Mouse (Mus musculus) myocyte (in vitro differentiated cells): ENCODE data around the gene Aktip. TPM values are rescaled to one million over a fixed set of nuclear protein-coding genes. Genes with fewer than 3 reads are reported as not detected.
A peak's percentile ranks its signal among the peaks of the same experiment; 100 is the strongest.

ENCODE experiments used
- H3K27me3 ChIP-seq: one replicate; pipeline ENCODE4 v1.6.1; 2011; ENCODE audit not compliant: control insufficient read depth, insufficient read depth, insufficient read length
- H3K36me3 ChIP-seq: one replicate; pipeline ENCODE4 v1.6.1; 2011; ENCODE audit not compliant: control insufficient read depth, insufficient read depth
- H3K4me2 ChIP-seq: one replicate; pipeline ENCODE4 v1.6.1; 2011; ENCODE audit warnings: low read depth, control low read depth
- H3K4me3 ChIP-seq: one replicate; pipeline ENCODE4 v1.5.1; 2011; ENCODE audit warnings: mild to moderate bottlenecking, control low read depth, moderate library complexity
- H3K79me2 ChIP-seq: one replicate; pipeline ENCODE4 v1.6.1; 2011; ENCODE audit not compliant: control insufficient read depth, insufficient read depth
- H3ac ChIP-seq: one replicate; pipeline ENCODE4 v1.6.1; 2011; ENCODE audit not compliant: control insufficient read depth, insufficient read length
- CEBPB ChIP-seq: IDR thresholded peaks from 2 replicates; pipeline ENCODE4 v1.6.1; 2011; ENCODE audit warnings: mild to moderate bottlenecking, moderate library complexity; ENCODE audit not compliant: poor library complexity, insufficient read depth, severe bottlenecking
- E2F4 ChIP-seq: IDR thresholded peaks from one replicate; pipeline ENCODE4 v1.6.1; 2011; ENCODE audit warnings: mild to moderate bottlenecking, control low read depth, moderate library complexity; ENCODE audit not compliant: insufficient read depth
- MAX ChIP-seq: IDR thresholded peaks from one replicate; pipeline ENCODE4 v1.6.1; 2011; ENCODE audit warnings: low read depth, mild to moderate bottlenecking, control low read depth
- MYOD1 ChIP-seq, 3 experiments: IDR thresholded peaks; one replicate each; pipeline ENCODE4 v1.6.1; 2011; ENCODE audit warnings: control low read depth in 2 of 3, low read depth in 2 of 3, mild to moderate bottlenecking in 2 of 3, moderate library complexity in 1 of 3; ENCODE audit not compliant: insufficient read length in 2 of 3, control insufficient read depth in 1 of 3
- MYOG ChIP-seq, 3 experiments: IDR thresholded peaks; one replicate each; pipeline ENCODE4 v1.6.1; 2011; ENCODE audit warnings: control low read depth in 2 of 3, low read depth in 2 of 3, mild to moderate bottlenecking in 2 of 3; ENCODE audit not compliant: insufficient read length in 2 of 3, control insufficient read depth in 1 of 3, insufficient read depth in 1 of 3
- POLR2A ChIP-seq: IDR thresholded peaks from one replicate; pipeline ENCODE4 v1.6.1; 2011; ENCODE audit warnings: low read depth, mild to moderate bottlenecking, control low read depth, moderate library complexity; ENCODE audit not compliant: insufficient read length
- POLR2AphosphoS2 ChIP-seq: IDR thresholded peaks from one replicate; pipeline ENCODE4 v1.6.1; 2011; ENCODE audit warnings: low read depth, control low read depth; ENCODE audit not compliant: insufficient read length
- REST ChIP-seq: IDR thresholded peaks from one replicate; pipeline ENCODE4 v1.6.1; 2011; ENCODE audit warnings: mild to moderate bottlenecking, control low read depth, moderate library complexity; ENCODE audit not compliant: insufficient read depth, insufficient read length
- SRF ChIP-seq: IDR thresholded peaks from one replicate; pipeline ENCODE4 v1.6.1; 2011; ENCODE audit warnings: low read depth; ENCODE audit not compliant: control insufficient read depth, insufficient read length
- TCF12 ChIP-seq: IDR thresholded peaks from one replicate; pipeline ENCODE4 v1.6.1; 2011; ENCODE audit warnings: mild to moderate bottlenecking, control low read depth; ENCODE audit not compliant: poor library complexity, insufficient read depth, severe bottlenecking
- TCF3 ChIP-seq: IDR thresholded peaks from one replicate; pipeline ENCODE4 v1.6.1; 2011; ENCODE audit warnings: low read depth, control low read depth; ENCODE audit not compliant: insufficient read length
- USF1 ChIP-seq: IDR thresholded peaks from one replicate; pipeline ENCODE4 v1.6.1; 2011; ENCODE audit warnings: low read depth, mild to moderate bottlenecking, control low read depth, moderate library complexity
- polyA plus RNA-seq: library from polyadenylated mRNA; unstranded; fragments of >200 nt; fragmentation: generic; extraction: Trizol; gene quantifications from one replicate; pipeline ENCODE4 v1.2.1, GENCODE M21; 2012; ENCODE audit warnings: missing spikeins

The Aktip gene
- polyA plus RNA-seq, 1 experiment: 25.5 TPM

- Histone ChIP-seq H3ac (no peak overlapping the region), H3K27me3 (peaks cover 8% of the 10 kb centered on the region), H3K79me2 (no peaks in the 10 kb centered on the region), H3K36me3 (no peaks in the 10 kb centered on the region), H3K4me2 (no peak overlapping the region), H3K4me3 (no peak overlapping the region)
- no peak for TF ChIP-seq REST
- TF ChIP-seq TCF12: no peak
- no peak for TF ChIP-seq MYOG (IDR thresholded peaks at IDR 0.05; ENCODE audit: control insufficient read depth in 1 of 3, insufficient read depth in 1 of 3, insufficient read length in 2 of 3, low read depth in 2 of 3)
- no peak for TF ChIP-seq E2F4
- no peak for TF ChIP-seq SRF
- no peak for TF ChIP-seq TCF3
- TF ChIP-seq POLR2AphosphoS2: no peak
- TF ChIP-seq POLR2A: no peak
- TF ChIP-seq MAX: no peak
- no peak for TF ChIP-seq USF1
- no peak for TF ChIP-seq CEBPB
These were observed 3.1 kb downstream of the Aktip start for GRCm38 (mm10) chr8:91196661-91197060.

- Histone ChIP-seq H3K27me3 (peaks cover 8% of the 10 kb centered on the region), H3K36me3 (no peaks in the 10 kb centered on the region), H3K79me2 (no peaks in the 10 kb centered on the region), H3ac (no peak overlapping the region), H3K4me3 (no peak overlapping the region), H3K4me2 (no peak overlapping the region)
- TF ChIP-seq MAX (no peak), MYOG (IDR thresholded peaks at IDR 0.05; ENCODE audit: control insufficient read depth in 1 of 3, insufficient read depth in 1 of 3, insufficient read length in 2 of 3, low read depth in 2 of 3) (no peak), E2F4 (no peak), REST (no peak), SRF (no peak), USF1 (no peak), POLR2AphosphoS2 (no peak), CEBPB (no peak)
These were observed 5.7 kb downstream of the Aktip start for GRCm38 (mm10) chr8:91194081-91194480.

GRCm38 (mm10) chr8:91192941-91193340 lies 6.8 kb downstream of the Aktip start:
- Histone ChIP-seq H3K36me3 (no peaks in the 10 kb centered on the region), H3K27me3 (peaks cover 8% of the 10 kb centered on the region), H3K4me3 (no peak overlapping the region), H3ac (no peak overlapping the region), H3K79me2 (no peaks in the 10 kb centered on the region), H3K4me2 (no peak overlapping the region)
- TF ChIP-seq USF1: no peak
- TF ChIP-seq POLR2A: no peak
- TF ChIP-seq TCF12: no peak
- no peak for TF ChIP-seq MAX
- no peak for TF ChIP-seq MYOD1 (IDR thresholded peaks at IDR 0.05; ENCODE audit: control insufficient read depth in 1 of 3, insufficient read length in 2 of 3, low read depth in 2 of 3)
- TF ChIP-seq TCF3: no peak
- TF ChIP-seq CEBPB: no peak
- TF ChIP-seq SRF: no peak
- TF ChIP-seq REST: no peak
- no peak for TF ChIP-seq E2F4
- TF ChIP-seq POLR2AphosphoS2: no peak
- TF ChIP-seq MYOG (IDR thresholded peaks at IDR 0.05; ENCODE audit: control insufficient read depth in 1 of 3, insufficient read depth in 1 of 3, insufficient read length in 2 of 3, low read depth in 2 of 3): no peak

GRCm38 (mm10) chr8:91190816-91191340 lies 8.9 kb downstream of the Aktip start:
- Histone ChIP-seq H3K4me2 (peak overlapping the region; percentile 79), H3K27me3 (peaks cover 8% of the 10 kb centered on the region), H3K36me3 (no peaks in the 10 kb centered on the region), H3ac (no peak overlapping the region), H3K4me3 (no peak overlapping the region), H3K79me2 (no peaks in the 10 kb centered on the region)
- TF ChIP-seq MYOG (IDR thresholded peaks at IDR 0.05; ENCODE audit: control insufficient read depth in 1 of 3, insufficient read depth in 1 of 3, insufficient read length in 2 of 3, low read depth in 2 of 3): peak in 1 of 3 experiments; percentile 24
- no peak for TF ChIP-seq TCF3

GRCm38 (mm10) chr8:91188152-91188551 lies 11.6 kb downstream of the Aktip start:
- Histone ChIP-seq H3ac (no peak overlapping the region), H3K4me2 (no peak overlapping the region), H3K79me2 (no peaks in the 10 kb centered on the region), H3K36me3 (no peaks in the 10 kb centered on the region), H3K4me3 (no peak overlapping the region), H3K27me3 (no peaks in the 10 kb centered on the region)
- TF ChIP-seq CEBPB (no peak), E2F4 (no peak), USF1 (no peak), MYOD1 (IDR thresholded peaks at IDR 0.05; ENCODE audit: control insufficient read depth in 1 of 3, insufficient read length in 2 of 3, low read depth in 2 of 3) (no peak), REST (no peak), SRF (no peak), MAX (no peak), POLR2AphosphoS2 (no peak), MYOG (IDR thresholded peaks at IDR 0.05; ENCODE audit: control insufficient read depth in 1 of 3, insufficient read depth in 1 of 3, insufficient read length in 2 of 3, low read depth in 2 of 3) (no peak), TCF3 (no peak)
